Mouse (Mus musculus) stomach, embryonic 16.5 days (tissue): ENCODE data around the gene Gstm6. TPM values are rescaled to one million over a fixed set of nuclear protein-coding genes. Genes with fewer than 3 reads are reported as not detected.
"Not testable (repeated sequence)": the region's sequence is repeated elsewhere in the genome, so short reads cannot be mapped to it uniquely, and the experiment has no call there.

ENCODE experiments used
- ATAC-seq: fragments of 200-750 bp; cut with Nextera tagmentation; 2 replicates; pipeline ENCODE4 v1.8.0; 2017; ENCODE audit warnings: moderate number of reproducible peaks, moderate TSS enrichment; ENCODE audit not compliant: insufficient read depth, low FRiP score
- H3K27ac ChIP-seq: fragments of 300-500 bp; sonication (generic); 2 replicates; pipeline ENCODE4 v1.5.1; 2014; ENCODE audit warnings: low read length
- H3K27me3 ChIP-seq: fragments of 300-500 bp; sonication (generic); 2 replicates; pipeline ENCODE4 v1.6.1; 2014; ENCODE audit warnings: low read length, control low read depth, mixed read lengths; ENCODE audit not compliant: control insufficient read depth, insufficient read depth
- H3K36me3 ChIP-seq: fragments of 300-500 bp; sonication (generic); 2 replicates; pipeline ENCODE4 v1.6.1; 2014; ENCODE audit warnings: low read length; ENCODE audit not compliant: control insufficient read depth, insufficient read depth
- H3K4me1 ChIP-seq: fragments of 300-500 bp; sonication (generic); 2 replicates; pipeline ENCODE4 v1.6.1; 2014; ENCODE audit warnings: low read length, control low read depth, mixed read lengths; ENCODE audit not compliant: control insufficient read depth, insufficient read depth
- H3K4me2 ChIP-seq: fragments of 300-500 bp; sonication (generic); 2 replicates; pipeline ENCODE4 v1.6.1; 2014; ENCODE audit warnings: low read depth, low read length, mixed read lengths
- H3K4me3 ChIP-seq: fragments of 300-500 bp; sonication (generic); replicated peaks from 2 replicates; pipeline ENCODE4 v1.5.1; 2014; ENCODE audit warnings: mild to moderate bottlenecking, low read length
- H3K9ac ChIP-seq: fragments of 300-500 bp; sonication (generic); 2 replicates; pipeline ENCODE4 v1.6.1; 2014; ENCODE audit warnings: low read length
- H3K9me3 ChIP-seq: fragments of 300-500 bp; sonication (generic); replicated peaks from 2 replicates; pipeline ENCODE4 v1.6.1; 2016; ENCODE audit warnings: low read length, control low read depth; ENCODE audit not compliant: control insufficient read depth
- WGBS: fragments of 180-500 bp; shearing (Covaris S2); extraction: QIAGEN DNeasy Blood & Tissue Kit; methylation state at CpG from one replicate; pipeline ENCODE4 v1.1.7; 2014; 5-methylcytosine and 5-hydroxymethylcytosine counted together
- polyA plus RNA-seq: library from polyadenylated mRNA; unstranded; fragments of >200 nt; fragmentation: Nextera tagmentation; extraction: Ambion mirVana; gene quantifications from 2 replicates; pipeline ENCODE4 v1.2.1, GENCODE M21; 2015

The Gstm6 gene
- 10.4 and 11.2 TPM in 2 replicates for polyA plus RNA-seq

DNA sequence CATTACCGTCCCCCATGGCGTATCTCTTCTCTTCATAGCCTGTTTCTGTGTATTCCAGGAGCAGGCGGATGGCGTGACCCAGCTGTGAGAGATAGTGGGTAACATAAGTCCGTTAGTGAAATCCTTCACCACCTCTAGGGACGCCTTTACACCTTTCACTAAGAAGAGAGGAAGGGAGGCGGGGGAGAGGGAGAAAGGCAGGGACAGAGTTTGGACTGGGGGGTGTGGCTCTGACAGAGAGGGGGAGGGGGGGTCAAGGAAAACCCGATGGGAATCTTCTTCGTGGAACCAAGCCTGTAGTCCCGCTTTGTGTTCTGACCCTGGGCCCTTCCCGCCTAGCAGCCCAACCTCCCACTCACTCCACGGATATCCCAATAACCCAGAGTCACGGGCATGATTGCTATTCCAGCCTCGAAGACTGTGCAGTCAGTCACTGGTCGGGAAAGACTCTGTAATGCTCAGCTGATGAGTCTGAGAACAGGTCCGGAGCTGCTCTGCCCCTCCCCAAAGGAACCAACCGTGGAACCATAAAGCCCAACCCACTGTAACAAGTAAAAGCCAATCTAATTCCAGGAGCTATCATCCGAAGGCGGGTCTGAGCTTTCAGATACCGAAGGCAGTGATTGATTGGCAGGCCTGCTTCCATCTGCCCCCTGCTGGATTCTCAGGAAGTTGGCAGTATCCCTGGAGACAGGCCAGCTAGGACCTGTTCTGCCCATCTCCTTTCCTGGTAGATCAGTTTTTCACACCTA is at the start of gene Gstm6:
Gstm6 (minus strand) TSS at position 511 of the 752 bp plus-strand sequence.
- 0 out of 2 replicates have a peak within 1 kb of the TSS, but pooled peaks have one; percentile 7 for H3K4me3 ChIP-seq
- no peaks in the 10 kb centered on the region for H3K36me3 ChIP-seq
- peaks cover 5% of the 10 kb centered on the region; the same call in 1 of the 2 replicates for H3K4me1 ChIP-seq
- H3K9ac ChIP-seq, result peak within 1 kb of the TSS; percentile 41; the same call in 1 of the 2 replicates
- WGBS, result 20% methylated on average over 20 of the region's 20 CpGs
- peak within 1 kb of the TSS; percentile 45 for H3K4me2 ChIP-seq
- no peak within 1 kb of the TSS for H3K27ac ChIP-seq
- H3K27me3 ChIP-seq, result no peaks in the 10 kb centered on the region
- H3K9me3 ChIP-seq, result no peaks in the 10 kb centered on the region
- peak; percentile 73; the same call in 1 of the 2 replicates for ATAC-seq

DNA sequence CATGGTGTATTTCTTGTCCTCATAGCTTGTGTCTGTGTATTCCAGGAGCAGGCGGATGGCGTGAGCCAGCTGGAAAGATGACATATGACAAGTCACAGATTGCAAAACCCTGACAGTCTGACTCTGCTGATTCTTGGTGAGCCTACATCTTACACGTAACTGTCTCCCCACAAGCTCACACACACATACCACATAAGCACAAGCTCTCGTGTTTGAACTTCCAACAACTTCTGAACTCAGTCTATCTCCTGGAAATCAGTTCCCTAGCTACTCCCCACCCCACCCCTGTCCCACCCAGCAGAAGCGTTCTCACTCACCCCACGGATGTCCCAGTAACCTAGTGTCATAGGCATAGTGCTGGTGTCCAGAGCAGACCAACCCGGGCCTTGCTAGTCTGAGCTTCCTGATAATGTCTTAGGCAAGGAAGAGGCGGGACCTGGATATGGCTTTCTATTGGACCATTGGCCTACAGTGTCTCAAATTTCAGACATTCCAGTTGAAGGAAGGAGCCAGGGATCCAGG is 42.6 kb upstream of the Gstm6 start, which contains the start of gene Gstm2:
Gstm2 (minus strand) TSS at position 413 of the 522 bp plus-strand sequence.
- H3K9me3 ChIP-seq, result no peaks in the 10 kb centered on the region
- H3K4me1 ChIP-seq, result peaks cover 12% of the 10 kb centered on the region
- no peaks in the 10 kb centered on the region for H3K27me3 ChIP-seq
- peak; percentile 92 for ATAC-seq
- peak within 1 kb of the TSS; percentile 70 for H3K27ac ChIP-seq
- peak within 1 kb of the TSS; percentile 33 for H3K4me3 ChIP-seq
- H3K9ac ChIP-seq, result peak within 1 kb of the TSS; percentile 40
- WGBS, result 18% methylated on average over 8 of the region's 8 CpGs
- no peaks in the 10 kb centered on the region for H3K36me3 ChIP-seq
- peak within 1 kb of the TSS; percentile 43 for H3K4me2 ChIP-seq

DNA sequence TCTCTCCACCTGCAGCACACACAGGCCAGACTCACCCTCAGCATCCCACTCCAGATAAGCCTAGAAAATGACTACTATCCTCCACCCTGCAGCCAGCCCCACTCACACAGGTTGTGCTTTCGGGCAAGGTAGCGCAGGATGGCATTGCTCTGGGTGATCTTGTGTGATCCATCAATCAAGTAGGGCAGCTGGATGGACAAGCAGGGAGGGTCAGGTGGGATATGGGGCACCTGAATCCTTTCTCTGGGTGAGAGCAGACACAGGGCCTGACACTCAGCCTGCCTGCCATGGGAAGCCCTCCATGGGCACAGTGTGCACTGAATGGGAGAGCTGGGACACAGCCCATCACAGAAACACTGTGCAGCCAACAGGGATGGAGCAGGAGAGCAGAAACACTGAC is 41.6 kb upstream of the Gstm6 start:
- WGBS, result 96% methylated on average over 2 of the region's 2 CpGs
- H3K9ac ChIP-seq, ATAC-seq, H3K9me3 ChIP-seq, H3K36me3 ChIP-seq, H3K27me3 ChIP-seq: not testable (repeated sequence)
- Histone ChIP-seq H3K27ac (peak overlapping the region; percentile 70; the same call in 1 of the 2 replicates), H3K4me1 (peaks cover 14% of the 10 kb centered on the region), H3K4me3 (peak overlapping the region; percentile 33; the same call in 1 of the 2 replicates), H3K4me2 (peak overlapping the region; percentile 43)

DNA sequence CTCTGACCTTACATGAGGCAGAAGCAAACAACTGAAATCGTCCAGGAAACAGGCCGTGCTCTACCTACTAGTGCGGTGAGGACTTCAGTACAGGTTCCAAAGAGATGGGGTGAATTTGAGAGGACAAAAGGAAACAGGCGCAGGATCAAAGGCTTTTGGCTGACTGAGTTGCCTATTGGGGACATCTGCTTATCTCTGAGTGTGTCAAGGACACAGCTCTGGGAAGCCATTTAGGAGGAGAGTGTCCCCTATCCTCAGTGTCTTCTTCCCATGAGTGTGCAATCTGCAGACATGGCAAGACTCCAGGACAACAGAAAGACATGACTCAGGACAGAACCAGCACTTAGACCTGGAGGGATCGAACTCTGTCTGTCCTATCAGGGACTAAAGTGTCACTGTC is 40.9 kb upstream of the Gstm6 start:
- Histone ChIP-seq H3K9me3 (no peaks in the 10 kb centered on the region), H3K9ac (no peak overlapping the region), H3K4me3 (no peak overlapping the region), H3K4me1 (peaks cover 14% of the 10 kb centered on the region), H3K4me2 (no peak overlapping the region), H3K36me3 (no peaks in the 10 kb centered on the region), H3K27me3 (no peaks in the 10 kb centered on the region), H3K27ac (no peak overlapping the region)
- WGBS, result 68% methylated on average over 5 of the region's 5 CpGs
- no peak for ATAC-seq

DNA sequence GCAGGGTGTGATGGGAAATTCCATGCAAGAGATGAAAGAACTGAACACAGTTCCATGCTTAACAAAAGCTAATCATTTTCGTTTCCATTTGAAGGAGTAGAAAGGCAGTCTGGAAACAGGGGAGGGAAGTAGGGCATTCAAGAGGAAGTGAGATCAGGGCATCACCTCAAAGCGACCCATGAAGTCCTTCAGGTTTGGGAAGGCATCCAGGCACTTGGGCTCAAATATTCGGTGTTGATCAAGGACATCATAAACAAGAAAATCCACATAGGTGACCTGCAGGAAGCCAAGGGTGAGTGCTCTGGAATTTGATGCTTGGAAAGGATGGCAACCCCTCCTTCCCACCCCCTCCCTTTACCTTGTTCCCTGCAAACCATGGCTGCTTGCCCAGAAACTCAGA is 40.2 kb upstream of the Gstm6 start:
- 63% methylated on average over 3 of the region's 3 CpGs for WGBS
- ATAC-seq, result no peak

DNA sequence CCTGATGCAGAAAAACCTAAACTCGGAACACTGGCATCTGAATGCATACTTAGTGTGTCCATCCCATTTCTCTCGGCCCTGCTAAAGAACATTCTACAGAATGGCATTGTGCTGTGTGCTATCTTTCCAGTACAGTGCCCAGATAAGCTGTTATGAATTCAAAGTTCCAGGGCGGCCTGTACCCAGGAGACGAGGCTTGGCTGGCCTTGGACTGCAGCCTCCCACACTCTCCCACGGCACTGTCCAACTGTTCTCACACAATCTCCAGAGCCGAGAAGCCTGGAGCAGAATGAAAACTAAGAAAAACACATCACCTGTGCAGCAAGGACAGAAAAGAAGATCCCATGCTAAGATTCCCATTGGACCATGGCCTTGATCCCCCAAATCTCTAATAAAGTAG is 39.2 kb upstream of the Gstm6 start:
- Histone ChIP-seq H3K27me3 (no peaks in the 10 kb centered on the region), H3K4me3 (no peak overlapping the region), H3K36me3 (no peaks in the 10 kb centered on the region), H3K27ac (no peak overlapping the region), H3K9me3 (no peaks in the 10 kb centered on the region), H3K4me1 (peaks cover 14% of the 10 kb centered on the region), H3K9ac (no peak overlapping the region), H3K4me2 (no peak overlapping the region)
- ATAC-seq, result no peak
- 75% methylated on average over 6 of the region's 6 CpGs for WGBS

More for the DNA sequence above, 40.2 kb upstream of the Gstm6 start:
- Histone ChIP-seq H3K9me3 (no peaks in the 10 kb centered on the region), H3K27me3 (no peaks in the 10 kb centered on the region), H3K4me3 (no peak overlapping the region), H3K9ac (no peak overlapping the region), H3K27ac (no peak overlapping the region), H3K4me2 (no peak overlapping the region), H3K4me1 (peaks cover 14% of the 10 kb centered on the region), H3K36me3 (no peaks in the 10 kb centered on the region)

DNA sequence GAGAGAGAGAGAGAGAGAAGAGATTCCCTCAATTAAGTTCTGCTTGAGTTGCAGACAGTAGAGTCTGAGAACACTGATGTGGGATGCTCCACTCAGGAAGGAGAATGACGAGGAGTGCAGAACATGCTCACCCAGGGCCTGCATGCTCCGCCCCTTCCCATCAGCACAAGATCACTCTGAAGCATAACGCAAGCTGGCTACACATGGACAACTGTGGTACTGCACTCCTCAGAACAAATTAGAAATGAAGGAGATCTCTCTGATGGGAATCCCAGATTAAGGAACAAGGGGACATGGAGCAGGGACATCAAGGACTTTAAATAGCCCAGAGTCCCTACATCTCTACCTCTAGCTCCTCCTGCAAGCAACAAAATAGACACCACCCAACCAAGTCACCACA is 37.7 kb upstream of the Gstm6 start:
- no peak for ATAC-seq
- no peak overlapping the region for H3K4me3 ChIP-seq
- no peak overlapping the region for H3K4me2 ChIP-seq
- 65% methylated on average over 3 of the region's 3 CpGs for WGBS
- peaks cover 14% of the 10 kb centered on the region for H3K4me1 ChIP-seq
- no peaks in the 10 kb centered on the region for H3K36me3 ChIP-seq
- H3K27me3 ChIP-seq, result no peaks in the 10 kb centered on the region
- H3K9ac ChIP-seq, result no peak overlapping the region
- H3K27ac ChIP-seq, result no peak overlapping the region
- no peaks in the 10 kb centered on the region for H3K9me3 ChIP-seq

DNA sequence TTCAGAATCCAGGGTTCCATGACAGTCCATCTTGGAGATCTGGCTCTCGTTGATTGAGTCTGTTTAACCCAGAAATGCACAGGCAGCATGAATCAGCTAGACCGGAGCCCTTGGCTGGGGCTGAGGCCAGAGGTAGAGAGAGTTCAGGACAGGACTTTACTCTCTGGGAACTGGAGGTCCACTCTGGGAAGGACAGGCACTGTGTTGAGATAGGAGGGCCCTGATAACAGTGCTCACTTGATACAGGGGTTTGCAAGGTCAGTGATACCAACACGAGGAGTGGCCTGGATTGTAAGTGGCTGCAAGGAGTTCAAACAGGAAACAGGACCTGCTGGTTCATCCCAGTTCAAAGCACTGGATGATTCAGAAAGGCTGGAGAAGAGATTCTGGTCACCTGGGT is 34.1 kb upstream of the Gstm6 start:
- no peak overlapping the region for H3K4me3 ChIP-seq
- no peaks in the 10 kb centered on the region for H3K36me3 ChIP-seq
- H3K9ac ChIP-seq, result no peak overlapping the region
- no peak overlapping the region for H3K27ac ChIP-seq
- H3K4me1 ChIP-seq, result 0 out of 2 replicates have a peak, but pooled peaks cover 2% of the 10 kb centered on the region
- no peaks in the 10 kb centered on the region for H3K9me3 ChIP-seq
- peak; percentile 72 for ATAC-seq
- no peak overlapping the region for H3K4me2 ChIP-seq
- no peaks in the 10 kb centered on the region for H3K27me3 ChIP-seq
- 53% methylated on average over 3 of the region's 3 CpGs for WGBS

DNA sequence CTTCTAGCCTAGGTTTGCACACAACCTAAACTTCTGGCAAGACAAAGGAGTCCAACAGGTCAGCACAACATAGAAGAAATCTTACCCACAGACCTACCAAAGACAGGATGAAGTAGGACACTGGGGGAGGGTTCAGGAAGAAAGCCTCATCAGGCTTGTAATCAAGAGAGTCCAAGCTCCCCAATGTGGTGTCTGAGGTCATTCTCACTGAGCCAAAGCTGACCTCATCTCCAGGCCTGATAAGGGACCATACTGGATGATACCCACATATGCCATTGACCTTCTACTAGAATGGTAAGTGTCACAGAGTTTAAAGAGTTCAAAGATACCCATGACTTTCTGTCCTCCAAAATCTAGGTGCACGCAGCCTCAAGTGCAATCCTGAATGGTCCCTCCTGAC is 30.7 kb upstream of the Gstm6 start:
- Histone ChIP-seq H3K27me3 (no peaks in the 10 kb centered on the region), H3K4me3 (no peak overlapping the region), H3K9me3 (no peaks in the 10 kb centered on the region), H3K36me3 (no peaks in the 10 kb centered on the region), H3K4me2 (no peak overlapping the region), H3K9ac (no peak overlapping the region), H3K27ac (no peak overlapping the region), H3K4me1 (no peaks in the 10 kb centered on the region)
- no peak for ATAC-seq
- 97% methylated on average over 1 of the region's 1 CpGs for WGBS
